Mouse (Mus musculus) liver, postnatal 0 days (tissue): ENCODE results near the gene Flg2.

Experiments used
- CTCF ChIP-seq: sonication (generic); IDR thresholded peaks from 2 replicates; pipeline ENCODE4 v1.5.1; 2016; ENCODE audit warnings: antibody characterized with exemption, low read depth
- EP300 ChIP-seq: IDR thresholded peaks from 2 replicates; pipeline ENCODE4 v1.6.1; 2016; ENCODE audit warnings: antibody characterized with exemption, low read depth, mild to moderate bottlenecking

DNA sequence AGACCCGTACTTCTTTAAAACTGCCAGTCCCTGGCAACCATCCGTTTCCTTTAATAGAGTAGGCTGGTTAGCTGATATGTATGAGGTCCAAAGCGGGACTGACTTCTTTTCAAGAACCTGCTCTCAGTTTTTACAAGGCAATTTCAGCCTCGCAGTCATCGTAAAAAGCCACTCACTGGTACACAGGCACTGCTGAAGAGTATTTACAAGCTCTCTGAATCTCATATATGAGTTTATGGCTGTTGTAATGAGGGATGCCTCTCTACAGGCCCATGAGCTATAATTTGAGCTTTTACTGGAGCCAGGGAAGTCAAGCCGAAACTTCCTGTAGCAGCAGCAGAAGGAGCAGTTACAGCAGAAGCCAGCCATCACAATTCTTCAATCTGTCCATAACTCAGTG, 34.6 kb upstream of the Flg2 start:
- no peak for TF ChIP-seq CTCF
- no peak for TF ChIP-seq EP300
